Mouse (Mus musculus) cerebellum, adult 9-11 months (tissue): Measurements from ENCODE around the gene Scgb2b20.
"Not testable (repeated sequence)": the region's sequence is repeated elsewhere in the genome, so short reads cannot be mapped to it uniquely, and the experiment has no call there.

Experiments
- DNase-seq: peaks from one replicate; pipeline ENCODE4 v3.0.0; 2022

The Scgb2b20 gene

DNA sequence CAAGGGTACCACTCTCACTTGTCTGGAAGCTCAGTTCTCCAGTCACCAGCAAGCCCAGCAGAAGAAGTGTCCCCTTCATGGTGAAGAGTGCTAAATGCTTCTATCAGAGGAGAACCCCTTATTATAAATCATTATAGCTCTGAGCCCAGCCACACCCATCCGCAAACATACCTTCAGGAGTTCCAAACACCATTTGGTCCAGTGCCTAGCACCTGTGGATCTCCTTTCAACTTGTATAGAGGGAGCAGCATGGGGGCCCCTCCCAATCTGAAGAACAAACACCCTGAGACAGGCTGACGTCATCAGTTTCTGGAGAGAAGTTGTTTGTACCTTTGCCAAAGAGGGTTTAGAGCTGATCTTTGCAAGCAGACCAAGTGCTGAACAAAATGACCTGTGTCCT, at the start of gene Scgb2b20:
Scgb2b20 (minus strand) TSS at position 101 of the 400 bp plus-strand sequence.
- DNase-seq, result not testable (repeated sequence)

- not testable (repeated sequence) for DNase-seq
Measured at GRCm38 (mm10) chr7:33409681-33410080, 43.6 kb upstream of the Scgb2b20 start.

GRCm38 (mm10) chr7:33401650-33402049, 35.5 kb upstream of the Scgb2b20 start:
- DNase-seq, result no peak

- DNase-seq, result not testable (repeated sequence)
Measured at GRCm38 (mm10) chr7:33399749-33400148, 33.6 kb upstream of the Scgb2b20 start.

DNA sequence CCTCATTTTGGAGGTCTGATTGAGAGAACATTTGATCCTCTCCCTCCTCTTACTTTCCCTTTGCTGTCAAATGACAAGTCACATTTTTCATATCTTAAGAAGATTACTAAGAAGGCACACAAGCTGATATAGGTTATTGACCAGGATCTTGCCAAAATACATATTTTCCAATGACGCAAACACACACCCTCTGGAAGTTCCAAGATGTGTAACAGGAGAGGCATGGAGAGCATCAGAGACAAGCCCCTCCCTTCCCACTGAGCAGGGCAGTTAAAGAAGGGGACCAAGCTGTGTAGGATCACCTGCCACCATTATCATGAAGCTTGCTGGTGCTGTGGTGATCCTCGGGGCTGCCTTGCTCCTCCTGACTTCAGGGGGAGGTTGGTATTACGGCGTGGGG, 6.8 kb upstream of the Scgb2b20 start, which contains the start of gene Scgb1b20:
Scgb1b20 (plus strand) TSS at position 301 of the 400 bp plus-strand sequence.
- not testable (repeated sequence) for DNase-seq
